Mouse (Mus musculus): ENCODE data around the gene Pah.

The Pah gene

DNA sequence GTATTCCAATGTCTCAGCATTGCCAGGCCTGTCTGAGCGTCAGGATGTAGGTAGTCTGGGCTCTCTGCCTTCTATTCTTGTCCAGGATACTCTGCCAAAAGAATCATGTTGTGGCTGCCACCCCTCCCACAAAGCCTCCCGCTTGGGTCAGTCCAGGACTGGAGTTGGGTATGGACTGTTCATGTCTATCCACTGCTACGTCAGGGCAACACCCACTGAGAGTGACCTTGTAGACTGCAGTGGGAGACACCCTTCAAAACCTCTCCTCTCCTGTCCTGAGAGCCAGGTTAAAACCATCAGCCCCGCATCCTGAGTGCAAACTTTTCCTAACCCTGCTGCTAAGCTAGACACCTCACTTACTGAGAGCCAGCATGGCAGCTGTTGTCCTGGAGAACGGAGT, at the start of gene Pah:
Gene Pah (plus strand): TSS at position 150 of the 400 bp plus-strand sequence.
- no peak for DNase-seq (ENCODE audit: low spot score in 2 of 2)

- no peak for DNase-seq (ENCODE audit: low spot score in 2 of 2)
Measured at GRCm38 (mm10) chr10:87473475-87474131, 48.0 kb upstream of the Pah start.

- no peak for DNase-seq (ENCODE audit: low spot score in 2 of 2)
Measured at GRCm38 (mm10) chr10:87474971-87475370, 46.6 kb upstream of the Pah start.

DNA sequence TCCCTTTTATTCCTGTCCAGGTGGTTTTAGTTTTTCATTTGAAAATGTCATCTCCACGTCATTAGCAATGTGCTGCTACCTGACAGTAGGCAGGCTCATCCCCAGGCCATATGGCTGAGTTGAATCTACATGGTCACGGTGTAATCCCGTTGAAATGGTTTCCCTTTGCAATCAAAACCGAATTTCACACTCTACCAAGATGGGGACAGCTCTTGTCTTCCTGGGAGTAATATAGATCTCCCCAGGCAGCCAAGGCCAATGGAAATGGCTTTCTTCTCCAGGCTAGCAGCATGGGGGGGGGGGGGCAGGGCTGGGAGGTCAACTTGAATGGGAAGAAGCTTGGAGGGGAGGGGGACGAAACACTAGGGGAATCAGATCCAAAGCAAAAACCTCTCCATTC, 43.7 kb upstream of the Pah start:
- no peak for DNase-seq (ENCODE audit: low spot score in 2 of 2)

GRCm38 (mm10) chr10:87484831-87485720, 36.5 kb upstream of the Pah start:
- no peak for DNase-seq (ENCODE audit: low spot score in 2 of 2)

DNA sequence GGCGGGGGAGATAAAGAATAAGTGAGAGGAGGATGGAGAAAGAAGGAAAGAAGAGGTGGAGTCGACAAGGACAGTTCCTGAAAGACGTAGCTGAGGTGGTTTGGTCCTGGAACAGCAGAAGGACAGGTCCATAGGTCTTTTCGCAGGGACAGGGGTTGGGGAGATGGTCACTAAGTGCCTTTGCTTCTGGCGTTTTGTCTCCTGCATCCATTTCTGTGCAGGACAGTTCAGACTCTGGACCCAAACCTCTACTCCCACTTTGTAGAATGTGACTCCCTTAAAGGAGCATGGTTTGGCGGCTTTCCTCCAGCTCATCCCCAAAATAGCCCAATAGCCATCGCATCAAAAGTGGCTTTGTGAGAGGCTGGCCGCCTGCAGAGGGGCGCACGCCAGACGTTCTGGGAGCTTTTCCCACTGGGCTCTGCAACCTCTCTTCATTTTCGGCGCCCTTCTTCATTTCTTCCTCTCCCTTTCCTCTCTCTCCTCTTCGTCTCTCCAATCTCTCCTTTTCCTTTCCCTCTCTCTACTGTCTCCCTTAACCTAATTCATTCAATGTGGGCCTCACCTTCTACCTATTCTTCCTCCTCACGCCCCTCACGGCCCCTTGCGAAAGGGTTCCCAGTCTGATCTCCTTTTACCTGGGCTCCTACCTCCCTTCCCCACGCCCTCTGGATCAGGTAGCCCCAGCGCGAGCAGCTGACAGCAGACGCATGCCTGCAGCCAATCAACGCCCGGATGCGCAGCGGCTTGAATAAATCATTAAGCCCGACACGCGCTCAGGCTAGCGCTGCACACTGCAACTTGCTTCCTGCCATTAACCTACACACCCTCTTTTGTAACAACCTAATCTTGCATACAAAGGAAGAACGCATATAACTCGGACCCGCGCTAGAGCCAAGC, 35.6 kb upstream of the Pah start:
- DNase-seq (ENCODE audit: low spot score in 2 of 2), result no peak

DNA sequence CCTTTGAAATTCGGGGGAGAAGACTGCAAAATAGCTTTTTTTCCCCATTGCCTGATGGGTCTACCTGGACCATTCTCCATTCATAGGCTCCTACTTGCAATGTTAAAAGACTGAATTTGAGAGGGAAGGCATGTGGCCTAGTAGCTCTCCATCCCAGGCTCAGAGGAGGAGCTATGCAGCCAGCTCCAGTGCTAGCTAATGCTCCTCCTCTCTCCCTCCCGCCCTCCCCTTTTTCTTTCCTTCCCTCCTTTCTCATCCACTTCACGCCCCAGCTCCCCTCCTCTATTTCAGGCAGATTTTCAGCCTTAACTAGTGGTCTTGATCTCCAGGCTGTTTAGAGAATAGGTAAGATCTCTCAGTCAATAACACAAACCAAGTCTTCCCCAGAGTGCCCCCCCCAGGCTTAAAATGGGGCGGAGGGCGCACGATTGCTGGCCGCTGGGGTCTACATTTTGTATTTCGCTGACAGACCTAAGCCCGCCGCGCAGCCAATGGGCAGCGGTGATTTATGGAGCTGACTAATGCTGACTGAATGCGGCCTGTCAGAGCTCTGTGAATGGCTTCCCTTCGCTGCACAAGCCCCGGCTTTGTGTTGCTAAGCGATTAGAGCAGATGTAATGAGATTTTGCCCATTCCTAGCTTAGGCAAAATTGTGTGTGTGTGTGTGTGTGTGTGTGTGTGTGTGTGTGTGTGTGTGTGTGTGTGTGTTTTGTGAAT, 33.0 kb upstream of the Pah start:
- DNase-seq (ENCODE audit: low spot score in 2 of 2), result no peak

DNA sequence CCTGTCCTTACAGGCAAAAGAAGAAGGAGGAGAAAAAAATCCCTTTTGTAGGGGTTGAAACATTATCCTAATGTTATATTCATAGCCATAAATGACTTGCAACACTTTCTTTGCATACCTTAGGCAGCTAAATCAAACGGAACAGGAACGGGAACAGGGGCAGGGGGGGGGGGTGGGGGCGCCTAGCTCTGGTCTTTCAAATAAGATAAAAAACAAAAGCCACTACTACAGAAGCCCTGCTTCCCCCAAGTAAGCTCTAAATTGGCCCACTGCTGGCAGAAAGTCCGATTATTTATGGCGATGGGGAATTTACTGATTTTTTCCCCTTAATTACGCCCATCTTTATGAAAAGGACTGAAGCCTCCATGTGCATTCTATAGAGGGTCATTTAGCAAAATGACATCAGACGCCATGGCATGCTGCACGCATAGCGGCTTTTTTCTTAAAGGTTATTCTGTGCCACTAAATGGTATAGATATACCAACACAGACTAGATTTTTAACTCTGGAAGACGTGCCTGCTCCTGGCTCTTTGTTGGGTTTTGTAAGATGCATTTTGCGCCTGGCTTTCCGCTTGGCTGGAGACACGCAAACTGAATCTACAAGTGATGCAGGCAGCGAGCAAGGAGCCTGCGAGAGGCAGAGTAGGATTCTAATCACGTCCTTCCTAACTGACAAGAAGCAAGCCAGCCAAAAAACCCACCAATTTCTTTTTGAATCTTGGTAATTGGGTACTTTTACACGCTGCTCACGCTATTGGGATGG, 32.2 kb upstream of the Pah start:
- DNase-seq (ENCODE audit: low spot score in 2 of 2), result no peak

- no peak for DNase-seq (ENCODE audit: low spot score in 2 of 2)
Measured at GRCm38 (mm10) chr10:87490328-87490727, 31.3 kb upstream of the Pah start.

- DNase-seq (ENCODE audit: low spot score in 2 of 2), result no peak
Measured at GRCm38 (mm10) chr10:87491485-87492040, 30.0 kb upstream of the Pah start.

GRCm38 (mm10) chr10:87492332-87492660, 29.3 kb upstream of the Pah start:
- DNase-seq (ENCODE audit: low spot score in 2 of 2), result no peak

DNA sequence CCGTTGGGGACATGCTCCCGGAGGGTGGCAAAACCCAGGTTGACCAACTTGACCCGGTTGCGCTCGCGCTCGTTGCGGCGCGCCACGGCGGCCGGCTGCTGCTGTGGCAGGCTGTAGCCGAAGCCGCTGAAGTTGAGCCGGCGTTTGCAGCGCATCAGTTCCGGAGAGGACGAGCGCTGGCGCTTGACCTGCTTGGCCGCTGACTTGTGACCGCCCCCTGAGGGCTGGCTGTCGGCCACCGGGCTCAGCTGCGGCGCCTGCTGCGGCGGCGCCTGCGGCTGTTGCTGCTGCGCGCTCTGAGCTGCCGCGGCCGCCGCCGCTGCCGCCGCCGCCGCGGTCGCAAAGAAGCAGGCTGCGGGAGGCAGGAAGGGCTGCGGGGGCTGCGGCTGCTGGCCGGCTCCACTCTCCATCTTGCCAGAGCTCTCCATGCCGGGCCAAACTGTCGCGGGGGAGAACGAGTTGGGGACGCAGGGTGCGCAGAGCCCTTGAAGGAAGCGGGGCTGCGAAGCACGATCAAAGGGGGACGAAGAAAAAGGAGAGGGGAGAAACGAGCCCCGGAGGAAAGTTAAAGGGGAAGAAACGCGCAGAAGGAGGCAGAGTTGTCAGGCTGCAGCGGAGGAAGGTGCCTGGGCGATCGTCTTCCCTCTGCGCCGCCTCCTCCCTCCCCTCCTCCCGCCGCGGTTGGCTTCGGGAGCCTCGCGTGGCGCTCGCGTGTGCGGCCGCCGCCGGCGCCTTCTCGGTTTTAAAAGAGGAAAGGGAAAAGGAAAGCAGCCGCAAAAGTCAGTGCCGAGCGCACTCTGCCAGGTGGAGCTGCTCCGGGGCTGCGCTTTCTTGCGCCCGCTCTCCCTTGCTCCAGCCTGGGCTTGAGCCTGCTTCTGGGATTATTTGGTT, 28.7 kb upstream of the Pah start:
- no peak for DNase-seq (ENCODE audit: low spot score in 2 of 2)

- DNase-seq (ENCODE audit: low spot score in 2 of 2), result no peak
Measured at GRCm38 (mm10) chr10:87493576-87493975, 28.0 kb upstream of the Pah start, which contains the start of gene Ascl1. TSS of gene Ascl1 (minus strand) at chr10:87493660.

- DNase-seq (ENCODE audit: low spot score in 2 of 2), result no peak
Measured at GRCm38 (mm10) chr10:87494176-87494575, 27.4 kb upstream of the Pah start.

- DNase-seq (ENCODE audit: low spot score in 2 of 2), result no peak
Measured at GRCm38 (mm10) chr10:87494596-87494995, 27.0 kb upstream of the Pah start.

DNA sequence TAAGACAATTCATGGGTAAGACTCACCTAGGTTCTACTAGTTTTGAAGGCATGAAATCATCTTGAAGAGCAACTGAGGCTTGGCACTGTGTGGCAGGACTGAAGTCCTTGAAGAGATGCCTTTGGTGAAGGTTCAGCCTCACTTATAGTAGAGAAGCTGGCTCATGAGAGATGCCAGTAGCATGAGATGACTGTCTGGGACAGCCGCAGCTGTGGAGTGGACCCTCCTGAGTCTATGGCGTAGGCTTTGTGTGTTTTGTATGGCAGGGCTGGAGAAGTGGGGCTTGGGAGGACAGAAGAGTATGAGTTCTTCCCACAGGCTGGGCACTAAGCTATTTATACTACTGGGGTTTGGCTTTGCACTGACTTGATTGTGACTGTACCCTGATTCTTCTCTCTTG, 24.5 kb upstream of the Pah start:
- no peak for DNase-seq (ENCODE audit: low spot score in 2 of 2)

GRCm38 (mm10) chr10:87500926-87501658, 20.5 kb upstream of the Pah start:
- no peak for DNase-seq (ENCODE audit: low spot score in 2 of 2)

- no peak for DNase-seq (ENCODE audit: low spot score in 2 of 2)
Measured at GRCm38 (mm10) chr10:87501659-87502042, 19.9 kb upstream of the Pah start.

GRCm38 (mm10) chr10:87502283-87502682, 19.3 kb upstream of the Pah start:
- DNase-seq (ENCODE audit: low spot score in 2 of 2), result no peak
